Comparison of ENCODE assay signal across 10 mouse cellular contexts in the genomic region with DNA sequence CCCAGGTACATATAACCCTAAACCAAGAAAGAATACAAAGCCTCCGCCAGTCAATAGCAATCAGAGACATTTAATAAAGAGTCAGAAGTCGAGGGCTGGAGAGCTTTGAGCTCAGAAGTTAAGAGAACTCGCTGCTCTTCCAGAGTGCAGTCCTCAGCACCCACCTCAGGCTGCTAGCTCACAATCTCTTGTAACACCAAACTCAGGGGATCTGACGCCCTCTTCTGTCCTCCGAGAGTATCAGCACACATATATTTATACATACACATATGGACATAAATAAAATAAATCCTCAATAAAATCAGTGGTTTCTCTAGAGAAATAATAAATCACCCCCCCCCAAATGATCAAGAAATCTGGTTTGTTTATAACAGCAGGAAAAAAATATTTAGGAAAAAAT. TPM values are rescaled to one million over a fixed set of nuclear protein-coding genes. Genes with fewer than 3 reads are reported as not detected.
DNase-seq lines count a peak whose midpoint lies in the region; ATAC-seq and TF ChIP-seq lines count a peak whose summit lies in the region.
"Had no signal": no experiment of that assay in that cellular context is flagged by ENCODE, and none has a peak within 500 bp of the region (broad histone marks: within the 10 kb centered on the region; RNA-seq: fewer than 3 reads in every experiment).

No protein-coding gene starts in this region.

- peaks cover 18% of the 10 kb centered on the region for H3K4me1 ChIP-seq in heart, embryonic 12.5 days (replicated peaks)
- peaks cover 0 to 2% of the 10 kb centered on the region in 2 experiments; a peak in 2 of 4 replicates for H3K4me1 ChIP-seq in ES-E14 (ENCODE audit: control insufficient read depth in 2 of 2, insufficient read depth in 2 of 2, low read length in 2 of 2, poor library complexity in 1 of 2)
- H3K4me1 ChIP-seq in hindbrain, embryonic 15.5 days (replicated peaks): peaks cover 39% of the 10 kb centered on the region
- H3K4me1 ChIP-seq in midbrain, embryonic 13.5 days (replicated peaks): peaks cover 32% of the 10 kb centered on the region

- intact Hi-C loops in heart, postnatal 10 days (cut with DNase I): no loop called here

- no peak overlapping the region for H3K9ac ChIP-seq in heart, embryonic 12.5 days
- H3K9ac ChIP-seq in ES-E14 (ENCODE audit: insufficient read depth, low read depth, low read length, poor library complexity, severe bottlenecking): no peak overlapping the region
- H3K9ac ChIP-seq in hindbrain, embryonic 15.5 days: no peak overlapping the region
- H3K9ac ChIP-seq in midbrain, embryonic 13.5 days (replicated peaks): no peak overlapping the region

- no peaks in the 10 kb centered on the region for H3K27me3 ChIP-seq in heart, embryonic 12.5 days (replicated peaks)
- H3K27me3 ChIP-seq in hindbrain, embryonic 15.5 days: no peaks in the 10 kb centered on the region
- H3K27me3 ChIP-seq in midbrain, embryonic 13.5 days: no peaks in the 10 kb centered on the region

- DNase-seq in heart, postnatal 10 days: no peak
- DNase-seq in ES-E14 (ENCODE audit: low read depth, low spot score): peak; percentile 56
- no peak for DNase-seq in left cerebral cortex, adult 11 months (ENCODE audit: low spot score)
- DNase-seq in cerebellum, adult 8-10 months: no peak
- DNase-seq in lung, postnatal 36 days: no peak

- in situ Hi-C loops in ES-E14 (cut with MboI; ENCODE audit: low sequenced_read_pairs in 2 of 2, unreplicated experiment in 2 of 2): no loop called here

- peak overlapping the region; percentile 43 for H3K4me2 ChIP-seq in heart, embryonic 12.5 days
- H3K4me2 ChIP-seq in hindbrain, embryonic 15.5 days: peak overlapping the region; percentile 78
- H3K4me2 ChIP-seq in midbrain, embryonic 13.5 days (replicated peaks): peak overlapping the region; percentile 35

- H3K36me3 ChIP-seq in heart, embryonic 12.5 days: peaks cover 23% of the 10 kb centered on the region
- H3K36me3 ChIP-seq in ES-E14 (ENCODE audit: control insufficient read depth, insufficient read depth, low read length, poor library complexity, severe bottlenecking): no peaks in the 10 kb centered on the region; the same call in 1 of the 2 replicates
- H3K36me3 ChIP-seq in hindbrain, embryonic 15.5 days: peaks cover 12% of the 10 kb centered on the region
- peaks cover 19% of the 10 kb centered on the region for H3K36me3 ChIP-seq in midbrain, embryonic 13.5 days

- no peaks in the 10 kb centered on the region for H3K9me3 ChIP-seq in heart, embryonic 12.5 days (replicated peaks)
- no peaks in the 10 kb centered on the region for H3K9me3 ChIP-seq in ES-E14 (ENCODE audit: control insufficient read depth, insufficient read depth, low read depth, low read length)
- H3K9me3 ChIP-seq in hindbrain, embryonic 15.5 days: no peaks in the 10 kb centered on the region
- no peaks in the 10 kb centered on the region for H3K9me3 ChIP-seq in midbrain, embryonic 13.5 days

- ATAC-seq in heart, embryonic 12.5 days (ENCODE audit: insufficient number of reproducible peaks, low FRiP score): no peak
- no peak for ATAC-seq in hindbrain, embryonic 15.5 days (ENCODE audit: low FRiP score, low read depth)
- no peak for ATAC-seq in midbrain, embryonic 13.5 days
- ATAC-seq: activated CD4-positive, CD25-positive, alpha-beta regulatory T cell, adult 4 months had no signal

- WGBS in heart, embryonic 12.5 days: 80% methylated on average over 5 of the region's 5 CpGs
- 75% methylated on average over 5 of the region's 5 CpGs for WGBS in hindbrain, embryonic 15.5 days
- 85% methylated on average over 5 of the region's 5 CpGs for WGBS in midbrain, embryonic 13.5 days

- no peak overlapping the region for H3K27ac ChIP-seq in heart, embryonic 12.5 days (ENCODE audit: poor library complexity, severe bottlenecking)
- H3K27ac ChIP-seq in ES-E14 (ENCODE audit: insufficient read depth, low read depth, low read length, poor library complexity, severe bottlenecking): no peak overlapping the region
- H3K27ac ChIP-seq in hindbrain, embryonic 15.5 days (replicated peaks): no peak overlapping the region
- H3K27ac ChIP-seq in midbrain, embryonic 13.5 days: no peak overlapping the region
- H3K27ac ChIP-seq: left cerebral cortex, adult 2 months had no signal

- H3K4me3 ChIP-seq in heart, embryonic 12.5 days: 0 out of 2 replicates have a peak overlapping the region, but pooled peaks have one; percentile 9
- H3K4me3 ChIP-seq in ES-E14 (ENCODE audit: insufficient read depth in 1 of 2, low read depth in 1 of 2, low read length in 2 of 2, poor library complexity in 1 of 2, severe bottlenecking in 1 of 2): peak overlapping the region; percentile 32 to 97; a peak in 3 of 4 replicates
- H3K4me3 ChIP-seq in hindbrain, embryonic 15.5 days: 0 out of 2 replicates have a peak overlapping the region, but pooled peaks have one; percentile 14
- peak overlapping the region; percentile 17; the same call in 1 of the 2 replicates for H3K4me3 ChIP-seq in midbrain, embryonic 13.5 days (replicated peaks)

TF ChIP-seq in ES-E14, 5 proteins besides CTCF, POLR2A, EP300 and RAD21:
- no peak for TF ChIP-seq ZNF384 (IDR thresholded peaks at IDR 0.05; ENCODE audit: low read depth, low read length)
- no peak for TF ChIP-seq CHD2 (IDR thresholded peaks at IDR 0.05; ENCODE audit: low read depth, low read length)
- no peak for TF ChIP-seq ZC3H11A (IDR thresholded peaks at IDR 0.05; ENCODE audit: borderline replicate concordance, low read depth, low read length)
- TF ChIP-seq MAFK (IDR thresholded peaks at IDR 0.05; ENCODE audit: insufficient read depth, low read depth, low read length): no peak
- TF ChIP-seq HCFC1 (IDR thresholded peaks at IDR 0.05; ENCODE audit: borderline replicate concordance, insufficient read depth, low read length): no peak

RNA-seq across cellular contexts. Expression of a gene that starts 1.4 kb away (rescaled TPM):
- 69.1 and 71.4 TPM in 2 replicates for polyA plus RNA-seq in heart, embryonic 12.5 days (2016; fragmentation: Nextera tagmentation; extraction: Ambion mirVana)
- 10 to 100 TPM; 37.3 to 41.7 TPM for total RNA-seq in heart, postnatal 10 days (2021)
- 16.3 and 26.4 TPM in 2 replicates for total RNA-seq in ES-E14 (2012; rRNA removed)
- 72.5 and 72.9 TPM in 2 replicates for polyA plus RNA-seq in hindbrain, embryonic 15.5 days (2015; fragmentation: Nextera tagmentation; extraction: Ambion mirVana)
- 78.1 and 82.5 TPM in 2 replicates for polyA plus RNA-seq in midbrain, embryonic 13.5 days (2015; fragmentation: Nextera tagmentation; extraction: Ambion mirVana)

RNA-seq across cellular contexts. Expression of a gene that starts 1.5 kb away (rescaled TPM):
- 8.0 and 8.3 TPM in 2 replicates for polyA plus RNA-seq in heart, embryonic 12.5 days (2016; fragmentation: Nextera tagmentation; extraction: Ambion mirVana)
- total RNA-seq in heart, postnatal 10 days (2021): 1 to 10 TPM; 5.8 to 8.1 TPM
- total RNA-seq in ES-E14 (2012; rRNA removed): 2.6 and 4.3 TPM in 2 replicates
- polyA plus RNA-seq in hindbrain, embryonic 15.5 days (2015; fragmentation: Nextera tagmentation; extraction: Ambion mirVana): 11.3 and 11.8 TPM in 2 replicates
- polyA plus RNA-seq in midbrain, embryonic 13.5 days (2015; fragmentation: Nextera tagmentation; extraction: Ambion mirVana): 15.1 and 15.2 TPM in 2 replicates

RNA-seq across cellular contexts. Expression of a gene that starts 13.1 kb away (rescaled TPM):
- polyA plus RNA-seq in heart, embryonic 12.5 days (2016; fragmentation: Nextera tagmentation; extraction: Ambion mirVana): not detected in 2 replicates
- total RNA-seq in heart, postnatal 10 days (2021): under 1 TPM in 1 of 2 experiments, not detected in 1; 0.12 TPM
- 0.18 and 0.32 TPM in 2 replicates for total RNA-seq in ES-E14 (2012; rRNA removed)
- polyA plus RNA-seq in hindbrain, embryonic 15.5 days (2015; fragmentation: Nextera tagmentation; extraction: Ambion mirVana): not detected in 2 replicates
- 0.13 TPM in 1 of 2 replicates, not detected in the other for polyA plus RNA-seq in midbrain, embryonic 13.5 days (2015; fragmentation: Nextera tagmentation; extraction: Ambion mirVana)
- polyA plus RNA-seq: activated CD4-positive, CD25-positive, alpha-beta regulatory T cell, adult 4 months had no signal

RNA-seq across cellular contexts. Expression of a gene that starts 29.9 kb away (rescaled TPM):
- polyA plus RNA-seq in heart, embryonic 12.5 days (2016; fragmentation: Nextera tagmentation; extraction: Ambion mirVana): 0.39 and 0.42 TPM in 2 replicates
- total RNA-seq in heart, postnatal 10 days (2021): under 1 TPM in 1 of 2 experiments, not detected in 1; 0.22 TPM
- total RNA-seq in ES-E14 (2012; rRNA removed): not detected in 2 replicates
- polyA plus RNA-seq in hindbrain, embryonic 15.5 days (2015; fragmentation: Nextera tagmentation; extraction: Ambion mirVana): 0.43 and 0.47 TPM in 2 replicates
- 0.20 and 0.54 TPM in 2 replicates for polyA plus RNA-seq in midbrain, embryonic 13.5 days (2015; fragmentation: Nextera tagmentation; extraction: Ambion mirVana)
- polyA plus RNA-seq: activated CD4-positive, CD25-positive, alpha-beta regulatory T cell, adult 4 months had no signal

RNA-seq across cellular contexts. Expression of a gene that starts 45.8 kb away (rescaled TPM):
- polyA plus RNA-seq in heart, embryonic 12.5 days (2016; fragmentation: Nextera tagmentation; extraction: Ambion mirVana): not detected in 2 replicates
- total RNA-seq in heart, postnatal 10 days (2021): not detected
- total RNA-seq in ES-E14 (2012; rRNA removed): 0.26 and 0.40 TPM in 2 replicates
- not detected in 2 replicates for polyA plus RNA-seq in hindbrain, embryonic 15.5 days (2015; fragmentation: Nextera tagmentation; extraction: Ambion mirVana)
- not detected in 2 replicates for polyA plus RNA-seq in midbrain, embryonic 13.5 days (2015; fragmentation: Nextera tagmentation; extraction: Ambion mirVana)
- total RNA-seq: left cerebral cortex, adult 2 months had no signal
- polyA plus RNA-seq: activated CD4-positive, CD25-positive, alpha-beta regulatory T cell, adult 4 months had no signal

Comparison
In these comparisons a context has a peak if more than half of its experiments do, and no peak if none do; other contexts are left out.
1. H3K4me3 ChIP-seq: peak in every context shown above with its lines; median percentile 64 in ES-E14; 17 in midbrain, embryonic 13.5 days; 14 in hindbrain, embryonic 15.5 days; 9 in heart, embryonic 12.5 days.